Mouse (Mus musculus): ENCODE results near the gene Polr3gl.

Gene Polr3gl

GRCm38 (mm10) chr3:96557694-96558093 lies 36.3 kb downstream of the Polr3gl start, which contains the start of gene Txnip:
TSS of gene Txnip (plus strand) at chr3:96557957.
- peak; percentile 98 for DNase-seq (ENCODE audit: low spot score)

- peak; percentile 38 for DNase-seq (ENCODE audit: low spot score)
These were observed 37.0 kb downstream of the Polr3gl start for GRCm38 (mm10) chr3:96556651-96557635.

DNA sequence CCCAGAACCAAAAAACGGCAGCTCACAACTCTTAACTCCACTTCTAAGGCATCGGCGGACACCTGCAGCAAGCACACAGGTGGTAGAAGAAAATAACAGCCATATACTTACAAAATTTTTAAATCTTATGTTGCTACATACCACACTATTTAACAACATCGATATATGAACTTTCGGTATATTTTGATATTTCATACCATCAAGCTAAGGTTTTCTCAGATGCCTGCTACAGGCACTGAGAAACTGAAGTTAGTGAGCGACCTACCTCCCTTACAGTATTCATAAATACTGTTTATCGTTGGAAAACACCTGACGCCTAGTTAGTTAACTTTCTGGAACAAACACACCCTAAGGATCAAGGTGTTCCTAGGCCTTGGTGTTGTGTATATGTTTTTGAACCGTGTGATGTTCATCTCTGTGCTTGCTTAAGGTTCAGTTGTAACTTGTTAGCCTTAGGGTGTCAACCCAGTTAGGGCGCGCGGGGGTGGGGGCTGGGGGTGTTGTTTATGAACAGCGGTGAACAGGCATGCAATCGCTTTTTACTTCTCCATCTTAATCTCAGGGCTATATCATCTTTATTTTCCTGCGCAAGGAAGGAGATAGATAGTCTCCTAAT lies 37.9 kb downstream of the Polr3gl start:
- DNase-seq (ENCODE audit: low spot score), result no peak

DNA sequence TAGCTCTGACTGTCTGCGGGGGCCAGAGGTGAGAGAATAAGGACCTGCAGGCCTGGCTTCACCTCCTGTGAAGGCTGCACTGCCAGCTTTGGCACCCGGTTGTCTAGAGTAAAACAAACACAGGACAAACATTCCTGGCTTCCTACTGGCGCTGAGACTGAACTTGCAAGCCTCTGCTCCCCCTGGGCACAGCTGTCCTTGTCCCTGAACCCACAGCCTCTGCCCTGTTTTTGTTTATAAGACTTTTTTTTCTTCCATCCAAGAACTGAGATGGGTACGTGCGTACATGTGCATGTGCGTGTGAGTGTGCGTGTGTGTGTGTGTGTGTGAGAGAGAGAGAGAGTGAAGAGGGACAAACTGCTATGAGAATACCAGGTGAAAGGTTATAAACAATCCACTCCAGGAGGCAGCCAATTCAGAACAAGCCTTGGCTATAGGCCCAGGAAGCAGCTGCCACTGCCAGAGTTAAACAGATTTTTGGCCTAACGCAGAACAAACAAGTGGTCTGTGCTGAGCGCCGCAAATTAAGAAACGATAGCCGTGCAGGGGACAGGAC lies 38.9 kb downstream of the Polr3gl start:
- DNase-seq (ENCODE audit: low spot score), result no peak

GRCm38 (mm10) chr3:96554251-96554650 lies 39.7 kb downstream of the Polr3gl start:
- DNase-seq (ENCODE audit: low spot score), result no peak

- no peak for DNase-seq (ENCODE audit: low spot score)
These were observed 40.4 kb downstream of the Polr3gl start for GRCm38 (mm10) chr3:96553601-96554000.

- DNase-seq (ENCODE audit: low spot score), result no peak
These were observed 42.1 kb downstream of the Polr3gl start for GRCm38 (mm10) chr3:96551890-96552289.

- DNase-seq (ENCODE audit: low spot score), result peak; percentile 55
These were observed 42.8 kb downstream of the Polr3gl start for GRCm38 (mm10) chr3:96551203-96551602.

- peak; percentile 37 for DNase-seq (ENCODE audit: low spot score)
These were observed 44.6 kb downstream of the Polr3gl start for GRCm38 (mm10) chr3:96549346-96549745.

DNA sequence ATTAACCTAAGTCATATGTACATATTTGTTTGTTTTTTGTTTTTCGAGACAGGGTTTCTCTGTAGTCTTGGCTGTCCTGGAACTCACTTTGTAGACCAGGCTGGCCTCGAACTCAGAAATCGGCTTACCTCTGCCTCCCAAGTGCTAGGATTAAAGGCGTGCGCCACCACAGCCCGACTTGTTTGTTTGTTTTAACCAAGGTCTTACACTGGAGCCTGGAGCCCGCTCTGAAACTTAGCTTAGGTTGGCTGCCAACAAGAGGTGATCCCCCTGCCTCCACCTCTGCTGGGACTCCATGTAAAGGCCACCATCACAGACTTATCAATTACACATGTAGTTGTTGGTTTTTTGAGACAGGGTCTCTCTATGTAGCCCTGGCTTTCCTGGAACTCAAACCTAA lies 45.2 kb downstream of the Polr3gl start:
- DNase-seq (ENCODE audit: low spot score), result no peak

DNA sequence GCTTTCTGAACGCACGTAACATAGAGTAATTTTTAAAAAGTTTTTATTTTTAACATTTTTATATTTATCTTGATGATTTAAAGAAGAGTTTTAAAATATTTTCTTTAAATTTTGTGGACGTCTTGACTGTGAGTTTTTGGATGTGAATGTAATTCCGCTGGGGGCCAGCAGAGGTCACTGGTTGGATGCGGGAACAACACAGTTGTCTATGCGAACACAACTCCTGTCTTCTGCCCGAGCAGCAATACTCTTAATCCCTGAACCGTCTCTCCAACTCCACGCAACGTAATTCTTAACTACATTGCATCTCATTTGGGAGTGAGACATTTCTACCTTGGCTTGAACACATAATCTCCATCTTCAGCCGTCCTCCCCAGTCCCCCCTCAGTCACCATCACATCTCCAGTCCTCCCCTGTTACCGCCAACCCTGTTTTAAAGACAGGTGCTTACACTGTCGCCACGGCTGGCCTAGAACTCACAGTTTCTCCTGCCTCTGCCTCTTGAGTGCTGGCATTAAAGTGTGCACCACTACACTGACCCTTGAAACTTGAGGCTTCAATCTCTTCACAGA lies 46.5 kb downstream of the Polr3gl start:
- DNase-seq (ENCODE audit: low spot score), result peak; percentile 83

DNA sequence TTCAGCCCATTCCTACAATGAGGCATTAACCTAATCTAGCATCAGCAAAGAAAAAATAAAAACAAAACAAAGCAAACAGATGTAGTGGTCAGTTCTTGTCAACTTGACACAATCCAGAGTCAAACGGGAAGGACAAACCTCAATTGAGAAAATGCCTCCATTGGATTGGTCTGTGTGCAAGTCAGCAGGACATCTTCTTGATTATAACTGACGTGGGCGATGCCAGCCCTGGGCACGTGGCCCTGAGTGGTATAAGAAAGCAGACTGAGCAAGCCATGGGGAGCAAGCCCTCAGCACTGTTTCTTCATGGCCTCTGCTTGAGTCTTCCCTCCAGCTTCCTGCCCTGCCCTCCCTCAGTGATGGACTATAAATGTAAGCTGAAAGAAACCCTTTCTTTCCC lies 47.1 kb downstream of the Polr3gl start:
- no peak for DNase-seq (ENCODE audit: low spot score)

GRCm38 (mm10) chr3:96545565-96545964 lies 48.4 kb downstream of the Polr3gl start:
- no peak for DNase-seq (ENCODE audit: low spot score)

GRCm38 (mm10) chr3:96543345-96543744 lies 50.6 kb downstream of the Polr3gl start:
- DNase-seq (ENCODE audit: low spot score), result no peak

GRCm38 (mm10) chr3:96542554-96542953 lies 51.4 kb downstream of the Polr3gl start:
- no peak for DNase-seq (ENCODE audit: low spot score)

- peak; percentile 68 for DNase-seq (ENCODE audit: low spot score)
These were observed 52.5 kb downstream of the Polr3gl start for GRCm38 (mm10) chr3:96541328-96542078.

- DNase-seq (ENCODE audit: low spot score), result no peak
These were observed 53.2 kb downstream of the Polr3gl start for GRCm38 (mm10) chr3:96540740-96541139.

DNA sequence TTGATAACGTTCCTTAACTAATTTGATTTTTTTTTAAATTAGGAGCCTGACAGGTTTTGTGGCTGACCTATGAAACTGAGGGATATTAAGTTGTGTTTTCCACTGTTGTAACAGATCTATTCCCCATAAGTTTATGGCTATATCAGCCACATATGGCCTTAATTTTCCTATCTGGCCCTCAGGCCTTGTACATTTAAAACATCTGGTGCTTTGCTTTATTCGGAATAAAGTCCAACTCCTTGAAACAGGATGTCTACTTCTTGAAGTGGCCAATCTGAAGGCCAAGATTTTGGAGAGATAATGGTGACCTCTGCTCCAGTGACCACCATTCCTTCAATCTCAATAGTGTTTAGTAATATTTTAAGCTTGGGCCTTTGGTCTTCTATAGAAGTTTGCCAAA lies 54.7 kb downstream of the Polr3gl start:
- DNase-seq (ENCODE audit: low spot score), result no peak

GRCm38 (mm10) chr3:96534300-96534699 lies 59.7 kb downstream of the Polr3gl start:
- no peak for DNase-seq (ENCODE audit: low spot score)

- DNase-seq (ENCODE audit: low spot score), result no peak
These were observed 61.9 kb downstream of the Polr3gl start for GRCm38 (mm10) chr3:96532050-96532449.

DNA sequence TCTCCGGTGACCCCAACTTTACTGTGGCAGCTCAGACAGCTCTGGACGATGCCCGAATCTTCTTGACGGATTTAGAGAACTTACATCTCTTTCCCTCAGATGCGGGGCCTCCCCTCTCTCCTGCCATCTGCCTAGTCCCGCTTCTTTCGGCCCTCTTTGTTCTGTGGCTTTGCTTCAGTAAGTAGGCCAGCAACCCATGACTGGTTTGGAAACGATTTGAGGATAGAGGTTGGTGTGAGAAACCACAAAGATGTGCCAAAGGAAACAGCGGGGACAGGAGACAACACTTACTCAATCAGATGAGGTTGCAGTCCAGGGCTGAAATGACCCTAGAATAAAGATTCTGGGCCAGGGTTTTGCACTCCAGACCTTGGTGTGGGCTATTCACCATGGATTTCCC lies 65.5 kb downstream of the Polr3gl start:
- DNase-seq (ENCODE audit: low spot score), result no peak
